Mouse (Mus musculus) spleen, postnatal 10 days (tissue): Measurements from ENCODE around the gene St14.

Experiments used
- DNase-seq, 2 experiments: peaks; one replicate each; pipeline ENCODE4 v3.0.0; 2021 to 2022; ENCODE audit warnings: low spot score in 2 of 2

Gene St14

GRCm38 (mm10) chr9:31126079-31126478, 5.6 kb downstream of the St14 start:
- DNase-seq, result no peak

DNA sequence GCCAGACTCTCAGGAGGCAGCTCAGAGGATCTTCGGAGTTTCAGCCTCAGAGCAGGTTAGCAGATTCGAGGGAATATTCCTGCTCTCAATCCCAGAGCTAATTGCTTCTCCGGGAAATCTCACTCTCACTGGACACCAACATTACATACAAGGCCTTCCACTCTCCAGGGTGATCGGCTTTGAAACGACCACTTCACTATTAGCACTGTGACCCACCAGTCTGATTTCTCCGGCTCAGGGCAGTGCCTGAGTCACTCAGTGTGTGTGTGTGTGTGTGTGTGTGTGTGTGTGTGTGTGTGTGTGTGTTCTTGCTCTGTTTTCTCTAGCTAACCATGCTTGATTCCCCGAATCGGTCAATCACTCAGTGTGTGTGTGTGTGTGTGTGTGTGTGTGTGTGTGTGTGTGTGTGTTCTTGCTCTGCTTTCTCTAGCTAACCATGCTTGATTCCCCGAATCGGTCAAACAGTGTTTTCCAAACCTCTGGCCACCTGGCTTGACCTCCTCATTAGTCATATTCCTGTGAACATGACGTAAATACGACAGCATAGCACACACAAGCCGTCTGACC, 9.1 kb downstream of the St14 start:
- no peak for DNase-seq

- no peak for DNase-seq
Measured at GRCm38 (mm10) chr9:31120533-31120915, 11.1 kb downstream of the St14 start.

- DNase-seq, result no peak
Measured at GRCm38 (mm10) chr9:31119882-31120532, 11.6 kb downstream of the St14 start.

DNA sequence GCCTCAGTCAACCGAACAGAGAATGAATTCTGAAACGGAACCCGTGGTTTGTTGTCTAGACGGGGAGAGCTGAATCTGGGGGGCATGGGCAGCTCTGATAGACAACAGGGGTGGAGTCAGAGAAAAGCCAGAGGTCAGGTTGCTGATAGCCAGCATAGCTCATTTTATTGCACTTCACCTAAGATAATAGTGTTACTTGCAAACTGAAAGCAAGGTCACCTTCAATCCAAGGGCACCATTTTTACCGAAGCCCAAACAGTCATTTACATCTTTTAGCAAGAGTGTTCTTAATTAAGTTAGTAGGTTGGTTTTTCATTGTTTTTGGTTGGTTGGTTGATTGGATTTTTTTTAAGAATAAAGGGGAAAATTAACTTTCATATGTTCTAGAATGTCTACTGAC, 12.2 kb downstream of the St14 start:
- DNase-seq, result no peak

GRCm38 (mm10) chr9:31118520-31119298, 12.9 kb downstream of the St14 start:
- DNase-seq, result no peak

DNA sequence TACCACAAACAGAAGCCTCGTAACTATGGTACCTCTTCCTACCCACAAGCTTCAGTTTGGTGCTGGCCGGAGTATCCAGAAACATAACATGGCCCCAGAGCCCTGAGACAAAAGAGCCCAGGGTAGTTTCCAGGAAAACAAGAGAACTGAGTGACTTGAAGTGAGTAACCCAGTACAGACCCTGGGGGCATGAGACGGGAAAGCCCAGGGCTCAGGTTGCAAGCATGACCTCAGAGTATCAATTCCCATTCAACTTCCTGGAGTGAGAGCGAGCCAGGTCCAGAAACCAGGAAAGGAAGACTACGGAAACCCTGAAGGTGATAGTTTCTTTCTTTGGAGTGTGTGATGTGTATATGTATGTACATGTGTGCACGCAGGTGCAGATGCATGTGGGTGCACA, 14.2 kb downstream of the St14 start:
- DNase-seq, result no peak

DNA sequence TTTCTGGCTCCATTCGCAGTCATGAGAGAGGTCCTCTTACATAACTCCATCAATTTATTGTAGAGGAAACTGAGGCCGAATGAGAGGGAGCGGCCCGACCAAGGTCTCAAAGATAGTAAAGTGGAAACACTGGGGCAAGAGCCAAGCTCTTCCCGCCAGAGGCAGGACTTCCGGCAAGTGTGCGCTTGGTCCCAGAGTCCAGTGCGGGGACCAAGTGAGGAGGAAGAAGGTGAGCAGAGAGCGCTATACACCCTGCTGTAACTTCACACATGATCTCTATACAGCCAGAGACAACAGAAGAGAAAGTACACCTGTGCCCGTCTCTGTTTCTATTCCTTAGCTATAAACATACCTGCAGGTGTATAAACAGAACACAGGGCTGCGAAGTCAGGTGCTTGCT, 14.6 kb downstream of the St14 start:
- DNase-seq, result no peak

DNA sequence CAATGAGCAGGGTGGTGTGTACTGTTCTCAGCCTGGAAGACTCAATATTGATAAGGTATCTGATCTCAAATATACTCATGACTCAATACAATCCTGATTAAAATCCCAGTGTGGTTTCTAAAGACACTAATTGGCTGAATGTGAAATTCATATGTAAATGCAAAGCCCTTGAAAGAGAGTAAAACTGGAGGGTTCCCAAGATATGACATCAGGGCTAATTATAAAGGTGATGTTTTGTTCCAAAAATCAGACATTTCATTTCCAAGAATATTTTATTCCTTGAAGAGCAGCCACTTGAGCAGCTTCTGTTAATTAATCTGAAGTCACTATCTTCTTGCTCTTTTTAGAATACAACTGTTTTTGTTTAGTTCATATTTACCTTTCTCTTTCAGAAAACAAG, 16.1 kb downstream of the St14 start:
- DNase-seq, result no peak

DNA sequence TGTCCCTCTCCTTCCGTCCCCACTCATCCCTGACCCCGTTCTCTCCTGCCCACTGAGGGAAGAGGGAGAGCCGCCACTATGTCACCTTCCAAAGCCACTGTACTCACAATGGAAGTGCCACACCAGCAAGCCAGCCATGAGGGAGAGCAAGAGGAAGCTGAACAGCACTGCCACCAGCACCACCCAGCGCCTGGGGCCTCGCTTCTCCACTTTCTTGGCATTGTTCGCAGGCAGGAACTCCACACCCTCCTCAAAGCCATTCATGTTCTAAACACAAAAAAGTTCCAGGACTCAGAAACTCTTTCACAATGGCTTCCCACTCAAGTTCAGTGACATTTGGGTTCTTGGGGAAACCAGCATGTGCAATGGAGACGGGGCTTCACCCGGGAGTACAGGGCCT, 23.2 kb downstream of the St14 start:
- no peak for DNase-seq

DNA sequence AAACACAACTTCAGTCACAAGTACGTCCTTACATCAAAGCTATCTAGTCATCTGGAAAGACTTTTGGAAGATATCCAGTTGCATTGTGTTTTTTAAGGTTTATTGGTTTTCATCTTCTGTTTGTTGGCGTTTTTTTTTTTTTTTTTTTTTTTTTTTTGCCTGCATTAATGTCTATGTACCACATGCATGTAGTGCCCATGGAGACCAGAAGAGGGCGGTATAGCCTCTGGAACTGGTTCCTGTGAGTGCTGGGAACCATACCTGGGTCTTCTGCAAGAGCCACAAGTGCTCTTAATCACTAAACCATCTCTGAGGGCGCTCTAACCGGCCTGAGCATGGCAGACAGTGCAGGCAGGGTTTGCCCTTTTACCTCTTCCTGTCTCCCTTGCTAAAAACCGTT, 33.5 kb downstream of the St14 start:
- DNase-seq, result no peak

GRCm38 (mm10) chr9:31097088-31098082, 34.3 kb downstream of the St14 start:
- DNase-seq, result no peak

- DNase-seq, result no peak
Measured at GRCm38 (mm10) chr9:31092833-31093195, 38.8 kb downstream of the St14 start.

- DNase-seq, result no peak
Measured at GRCm38 (mm10) chr9:31092111-31092832, 39.4 kb downstream of the St14 start.

- no peak for DNase-seq
Measured at GRCm38 (mm10) chr9:31091162-31091581, 40.5 kb downstream of the St14 start.

DNA sequence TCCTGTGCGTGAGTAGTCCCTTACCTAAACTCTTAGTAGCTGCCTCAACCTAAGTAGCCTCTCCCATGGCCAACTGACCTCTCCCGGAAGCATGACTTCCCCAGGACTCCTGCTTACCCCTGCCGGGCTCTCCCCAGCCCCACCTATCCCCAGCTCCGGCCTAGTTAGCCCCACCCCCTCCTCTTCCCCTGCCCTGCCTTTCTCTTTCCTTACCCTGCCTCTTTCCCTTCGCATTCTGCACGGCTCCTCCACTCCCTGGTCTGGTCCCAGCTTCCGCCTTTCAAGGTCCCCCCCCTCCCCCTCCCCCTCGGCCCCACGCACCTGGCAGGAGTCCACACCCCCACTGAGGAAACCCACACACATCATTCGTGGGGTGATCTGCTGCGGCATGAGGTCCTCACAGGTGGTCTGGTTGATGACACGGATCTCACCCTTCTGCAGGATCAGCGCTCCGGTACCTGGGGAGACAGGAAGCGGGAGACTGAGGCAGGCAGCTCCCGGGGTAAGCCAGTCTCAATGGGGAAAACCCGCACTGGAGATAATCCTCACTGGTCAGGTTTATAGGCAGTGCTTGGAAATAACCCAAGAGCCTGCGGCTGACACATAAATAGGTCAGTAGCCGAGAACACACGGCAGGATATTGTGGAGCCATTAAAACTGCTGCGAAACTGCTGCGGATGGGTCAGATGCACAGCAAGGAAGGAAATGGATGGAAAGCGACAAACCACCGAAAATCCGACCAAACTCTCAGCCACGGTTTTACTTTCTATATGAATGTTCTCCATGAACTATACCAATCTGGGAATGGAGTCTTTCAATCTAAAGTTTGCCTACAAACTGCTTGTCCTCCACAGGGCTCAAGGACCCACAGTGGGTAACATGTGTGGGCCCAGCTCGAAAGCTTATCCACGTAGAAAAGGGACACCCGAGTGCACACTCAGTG, 41.3 kb downstream of the St14 start:
- no peak for DNase-seq

- no peak for DNase-seq
Measured at GRCm38 (mm10) chr9:31089541-31089940, 42.1 kb downstream of the St14 start.

DNA sequence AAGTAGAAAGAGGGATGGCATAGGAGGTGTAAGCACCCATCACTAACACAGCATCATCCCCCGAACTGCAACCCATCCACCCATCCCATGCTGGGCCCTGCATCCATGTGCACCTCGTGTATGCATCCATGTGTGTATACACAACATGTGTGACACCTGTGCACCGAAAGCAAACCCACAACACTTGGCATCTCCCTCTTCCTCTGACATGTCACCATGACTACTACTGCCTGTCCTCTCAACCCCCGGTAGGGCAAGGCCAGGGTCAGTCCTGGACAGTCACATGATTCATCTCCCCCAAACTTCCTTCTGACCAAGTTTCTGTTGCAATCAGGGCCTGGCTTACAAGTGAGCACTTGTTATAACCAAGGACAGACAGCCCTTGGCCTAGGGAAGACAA, 42.8 kb downstream of the St14 start:
- no peak for DNase-seq

DNA sequence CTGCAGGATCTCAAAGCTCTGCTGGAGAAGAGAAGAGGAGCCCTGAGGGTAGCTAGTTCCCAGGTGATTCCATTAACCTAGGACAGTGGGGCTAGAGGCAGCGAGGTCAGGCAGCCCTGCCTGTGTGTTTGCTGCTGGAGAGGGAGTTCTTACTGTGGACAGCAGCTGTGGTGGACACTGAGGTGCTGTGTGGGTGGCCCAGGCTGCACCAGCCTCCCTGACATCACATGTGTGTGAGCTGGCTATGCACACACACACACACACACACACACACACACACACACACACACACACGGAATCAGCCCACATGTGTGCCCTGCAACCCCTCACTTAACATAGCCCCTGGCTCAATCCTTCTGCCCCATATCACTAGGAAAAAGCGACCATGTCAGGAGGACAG, 43.5 kb downstream of the St14 start:
- no peak for DNase-seq

DNA sequence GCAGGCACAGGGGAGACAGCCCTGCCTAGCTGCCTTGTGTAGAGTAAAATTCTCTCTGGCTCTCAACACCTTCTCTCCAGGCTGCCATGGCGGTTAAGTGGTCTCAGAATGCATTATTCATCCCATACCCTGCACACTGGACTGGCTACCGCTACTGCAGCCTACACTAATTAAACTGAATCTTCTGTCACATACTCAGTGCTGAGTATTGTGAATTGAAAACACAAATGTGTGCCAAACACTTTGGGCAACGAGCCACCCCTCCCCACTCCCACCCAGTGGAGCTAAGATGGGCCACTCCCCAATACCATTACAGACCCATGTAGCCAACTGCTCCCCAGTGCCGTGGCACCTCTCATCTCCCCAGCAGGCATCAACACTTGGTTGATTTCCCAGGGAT, 44.2 kb downstream of the St14 start:
- no peak for DNase-seq
